Mouse (Mus musculus): ENCODE results near the gene Krt34. TPM values are rescaled to one million over a fixed set of nuclear protein-coding genes. Genes with fewer than 3 reads are reported as not detected.

Krt34 gene
- polyA plus RNA-seq, 1 experiment from 2014 or later, result not detected

DNA sequence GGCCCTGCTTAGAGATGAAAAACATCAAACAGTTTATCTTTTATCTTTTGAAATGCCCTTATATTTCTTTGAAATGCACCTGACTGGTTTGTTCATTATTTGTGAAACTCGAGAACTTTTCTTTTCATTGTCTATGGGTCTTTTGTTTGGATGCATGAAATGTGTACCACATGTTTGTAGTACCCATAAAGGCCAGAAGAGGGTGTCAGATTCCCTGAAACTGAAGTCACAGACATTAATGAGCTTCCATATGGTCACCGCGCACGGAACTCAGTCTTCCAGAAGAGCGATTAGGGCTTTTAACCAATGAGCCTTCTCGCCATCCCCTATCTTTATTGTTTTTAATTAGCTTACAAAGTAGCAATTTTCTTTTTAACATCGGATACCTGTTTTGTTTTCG lies 17.5 kb upstream of the Krt34 start:
- no peak overlapping the region for H3K4me3 ChIP-seq (ENCODE audit: low read depth, low read length)
- H3K27ac ChIP-seq (ENCODE audit: low read depth, low read length), result no peak overlapping the region
- no peaks in the 10 kb centered on the region for H3K4me1 ChIP-seq (replicated peaks; ENCODE audit: control insufficient read depth, insufficient read depth, low read length)
- ATAC-seq, result no peak
- no peaks in the 10 kb centered on the region for H3K36me3 ChIP-seq (ENCODE audit: control insufficient read depth, insufficient read depth)
- no peaks in the 10 kb centered on the region for H3K9me3 ChIP-seq (ENCODE audit: control insufficient read depth)
- WGBS, result 78% methylated on average over 8 of the region's 8 CpGs
- H3K27me3 ChIP-seq (replicated peaks; ENCODE audit: control insufficient read depth, insufficient read depth, low read length), result no peaks in the 10 kb centered on the region
- no peak overlapping the region for H3K9ac ChIP-seq (ENCODE audit: low read depth, low read length)
- H3K4me2 ChIP-seq (replicated peaks; ENCODE audit: low read depth), result no peak overlapping the region
- TF ChIP-seq CTCF (IDR thresholded peaks at IDR 0.05; ENCODE audit: low read depth), result peak; percentile 49

DNA sequence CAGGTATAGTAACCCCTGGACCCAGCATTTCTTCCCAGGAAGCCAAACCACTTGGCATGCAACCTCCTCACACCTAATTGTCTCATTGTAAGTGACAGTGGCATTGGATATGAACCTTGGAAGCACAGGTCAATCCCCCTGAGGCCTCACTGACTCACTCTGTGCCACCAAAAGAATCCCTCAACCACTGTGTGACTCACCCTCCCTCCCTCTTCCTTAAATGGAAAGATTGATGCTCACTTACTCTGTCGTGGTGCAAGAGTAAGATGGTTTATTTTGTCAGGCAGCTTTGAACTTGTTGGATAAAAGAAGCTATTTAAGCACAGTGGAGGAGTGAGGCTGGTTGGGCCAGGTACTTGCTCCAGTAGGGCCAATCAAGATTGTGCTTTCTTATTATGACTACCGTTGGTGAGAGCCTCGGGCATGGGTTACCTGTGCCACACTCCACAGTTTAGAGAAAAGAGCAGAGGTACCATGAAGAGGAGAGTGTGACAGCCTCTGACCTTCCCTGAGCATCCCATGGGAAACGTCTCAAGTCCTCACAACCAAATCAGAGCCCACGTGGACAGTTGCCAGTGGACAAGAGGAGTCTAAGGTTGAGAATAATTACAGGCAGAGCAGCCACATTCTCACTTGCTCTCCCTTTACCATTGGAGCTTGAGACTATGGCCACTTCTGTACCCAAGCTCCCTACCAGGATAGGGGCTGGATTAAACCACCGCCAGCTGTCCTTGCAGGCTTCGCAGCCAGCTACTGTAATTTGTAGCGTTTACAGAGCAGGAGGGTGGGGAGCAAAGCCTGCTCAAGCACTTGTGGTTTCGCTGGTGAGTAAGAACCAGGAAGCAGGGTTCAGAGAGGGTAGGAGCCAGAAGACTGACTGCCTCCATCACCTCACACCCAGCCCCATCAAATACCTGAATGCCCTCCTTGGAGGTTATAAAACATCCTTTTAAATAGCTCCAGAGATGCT lies 14.6 kb upstream of the Krt34 start:
- Histone ChIP-seq H3K36me3 (ENCODE audit: control insufficient read depth, insufficient read depth) (no peaks in the 10 kb centered on the region), H3K27me3 (replicated peaks; ENCODE audit: control insufficient read depth, insufficient read depth, low read length) (peaks cover 3% of the 10 kb centered on the region; the same call in 1 of the 2 replicates), H3K4me3 (ENCODE audit: low read depth, low read length) (no peak overlapping the region), H3K27ac (ENCODE audit: low read depth, low read length) (no peak overlapping the region), H3K9ac (ENCODE audit: low read depth, low read length) (no peak overlapping the region), H3K4me1 (replicated peaks; ENCODE audit: control insufficient read depth, insufficient read depth, low read length) (no peaks in the 10 kb centered on the region), H3K9me3 (ENCODE audit: control insufficient read depth) (no peaks in the 10 kb centered on the region), H3K4me2 (replicated peaks; ENCODE audit: low read depth) (no peak overlapping the region)
- no peak for ATAC-seq
- 59% methylated on average over 9 of the region's 9 CpGs for WGBS
- no peak for TF ChIP-seq CTCF (IDR thresholded peaks at IDR 0.05; ENCODE audit: low read depth)

DNA sequence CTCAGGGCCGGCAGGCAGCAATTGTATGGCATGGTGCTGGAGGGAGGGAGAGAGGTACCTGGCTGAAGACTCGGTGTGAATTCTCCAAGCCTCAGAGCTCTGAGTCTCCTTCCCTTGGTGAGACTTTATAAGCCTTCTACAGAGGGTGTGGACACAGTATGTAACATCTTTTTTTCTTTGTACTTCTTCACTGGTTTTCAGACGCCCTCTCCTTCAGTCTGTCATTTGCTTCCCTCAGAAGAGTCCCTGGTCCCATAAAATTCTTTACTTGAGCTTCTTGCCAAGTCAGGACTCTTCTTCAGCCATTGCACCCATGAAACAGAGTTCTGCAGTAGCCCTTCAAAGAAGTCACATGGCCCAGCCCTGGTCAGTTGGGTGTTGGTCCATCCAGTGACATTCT lies 9.1 kb upstream of the Krt34 start, which contains the start of gene Krt31:
Krt31 (minus strand) TSS at position 101 of the 400 bp plus-strand sequence.
- H3K27me3 ChIP-seq (replicated peaks; ENCODE audit: control insufficient read depth, insufficient read depth, low read length), result peaks cover 12% of the 10 kb centered on the region
- WGBS, result 87% methylated on average over 3 of the region's 3 CpGs
- no peak within 1 kb of the TSS for H3K9ac ChIP-seq (ENCODE audit: low read depth, low read length)
- H3K4me3 ChIP-seq (ENCODE audit: low read depth, low read length), result no peak within 1 kb of the TSS
- no peaks in the 10 kb centered on the region for H3K36me3 ChIP-seq (ENCODE audit: control insufficient read depth, insufficient read depth)
- H3K4me2 ChIP-seq (replicated peaks; ENCODE audit: low read depth), result no peak within 1 kb of the TSS
- no peak for TF ChIP-seq CTCF (IDR thresholded peaks at IDR 0.05; ENCODE audit: low read depth)
- H3K27ac ChIP-seq (ENCODE audit: low read depth, low read length), result no peak within 1 kb of the TSS
- no peaks in the 10 kb centered on the region for H3K9me3 ChIP-seq (ENCODE audit: control insufficient read depth)
- no peak for ATAC-seq
- peaks cover 5% of the 10 kb centered on the region; the same call in 1 of the 2 replicates for H3K4me1 ChIP-seq (replicated peaks; ENCODE audit: control insufficient read depth, insufficient read depth, low read length)

DNA sequence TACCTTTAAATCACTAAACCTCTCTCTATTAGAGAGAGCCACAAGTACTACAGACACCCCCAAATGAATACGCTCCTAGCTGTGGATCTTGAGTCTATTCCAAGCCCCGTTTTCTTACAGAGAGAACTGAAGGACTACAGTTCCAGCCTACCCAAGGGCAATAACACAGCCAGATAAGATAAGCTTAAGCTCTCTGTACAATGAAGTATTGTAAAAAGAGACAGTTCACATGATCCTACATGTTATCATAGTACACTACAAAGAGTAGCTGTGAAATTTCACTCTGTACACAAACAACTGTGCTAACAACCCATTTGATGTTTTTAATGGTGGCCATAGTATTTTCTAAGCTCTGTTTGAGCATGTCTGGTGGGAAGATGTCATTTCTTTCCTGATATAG lies 5.8 kb upstream of the Krt34 start:
- H3K4me2 ChIP-seq (replicated peaks; ENCODE audit: low read depth), result no peak overlapping the region
- no peaks in the 10 kb centered on the region for H3K36me3 ChIP-seq (ENCODE audit: control insufficient read depth, insufficient read depth)
- H3K4me1 ChIP-seq (replicated peaks; ENCODE audit: control insufficient read depth, insufficient read depth, low read length), result peaks cover 5% of the 10 kb centered on the region; the same call in 1 of the 2 replicates
- H3K27me3 ChIP-seq (replicated peaks; ENCODE audit: control insufficient read depth, insufficient read depth, low read length), result peaks cover 8% of the 10 kb centered on the region
- no peak overlapping the region for H3K27ac ChIP-seq (ENCODE audit: low read depth, low read length)
- no peak overlapping the region for H3K9ac ChIP-seq (ENCODE audit: low read depth, low read length)
- no peak overlapping the region for H3K4me3 ChIP-seq (ENCODE audit: low read depth, low read length)
- no peaks in the 10 kb centered on the region for H3K9me3 ChIP-seq (ENCODE audit: control insufficient read depth)
- no peak for TF ChIP-seq CTCF (IDR thresholded peaks at IDR 0.05; ENCODE audit: low read depth)
- ATAC-seq, result peak; percentile 53; the same call in 1 of the 2 replicates
- WGBS, result 36% methylated on average over 2 of the region's 2 CpGs

DNA sequence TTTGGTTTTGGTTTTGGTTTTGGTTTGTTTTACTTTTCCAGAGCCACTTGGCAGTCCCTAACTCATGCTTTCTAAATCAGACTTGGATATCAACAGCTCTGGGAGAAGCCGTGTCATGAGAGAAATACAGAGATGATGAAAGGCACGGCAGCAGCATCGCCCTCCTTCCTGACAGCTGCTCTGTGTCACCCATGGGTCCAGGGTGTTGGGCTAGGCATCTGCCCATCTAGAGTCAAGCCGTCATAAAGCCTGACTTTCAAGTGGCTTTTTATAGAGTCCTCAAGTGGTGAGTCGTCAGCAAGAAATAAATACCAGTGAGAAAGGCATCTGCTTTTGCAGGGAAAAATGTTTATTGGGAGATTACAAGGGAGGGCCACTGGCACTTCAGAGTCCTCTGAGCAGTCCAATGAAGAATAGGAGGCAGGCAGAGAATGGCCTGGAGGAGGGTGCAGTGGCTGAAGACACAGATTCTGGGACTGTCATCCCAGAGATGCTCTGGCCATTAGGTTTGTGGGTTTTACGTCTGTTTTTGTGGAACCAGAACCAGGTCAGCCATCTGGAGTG lies 5.0 kb upstream of the Krt34 start:
- H3K4me1 ChIP-seq (replicated peaks; ENCODE audit: control insufficient read depth, insufficient read depth, low read length), result peaks cover 5% of the 10 kb centered on the region; the same call in 1 of the 2 replicates
- H3K4me3 ChIP-seq (ENCODE audit: low read depth, low read length), result 0 out of 2 replicates have a peak overlapping the region, but pooled peaks have one; percentile 5
- no peak for TF ChIP-seq CTCF (IDR thresholded peaks at IDR 0.05; ENCODE audit: low read depth)
- H3K4me2 ChIP-seq (replicated peaks; ENCODE audit: low read depth), result no peak overlapping the region
- no peak overlapping the region for H3K9ac ChIP-seq (ENCODE audit: low read depth, low read length)
- H3K36me3 ChIP-seq (ENCODE audit: control insufficient read depth, insufficient read depth), result no peaks in the 10 kb centered on the region
- no peak overlapping the region for H3K27ac ChIP-seq (ENCODE audit: low read depth, low read length)
- 41% methylated on average over 6 of the region's 6 CpGs for WGBS
- no peaks in the 10 kb centered on the region for H3K9me3 ChIP-seq (ENCODE audit: control insufficient read depth)
- peaks cover 8% of the 10 kb centered on the region for H3K27me3 ChIP-seq (replicated peaks; ENCODE audit: control insufficient read depth, insufficient read depth, low read length)
- no peak for ATAC-seq

DNA sequence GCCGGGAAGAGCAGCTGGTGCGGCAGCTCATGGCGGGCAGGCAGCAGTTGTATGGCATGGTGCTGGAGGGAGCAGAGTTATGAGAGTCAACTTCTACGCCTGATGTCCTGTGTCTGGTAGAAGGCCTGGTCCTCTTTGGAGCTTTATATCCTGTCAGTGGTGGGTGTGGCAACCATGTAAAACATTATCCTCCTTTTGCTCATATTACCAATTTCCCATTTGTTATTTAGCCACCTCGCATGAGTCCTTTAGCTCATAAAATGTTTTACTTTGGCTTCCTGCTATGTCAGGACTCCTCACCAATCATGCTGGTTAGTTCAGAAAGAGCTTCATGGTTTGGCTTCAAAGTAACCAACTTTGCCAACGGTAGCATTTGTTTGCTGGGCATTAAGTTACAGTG lies 11.6 kb downstream of the Krt34 start, which contains the start of gene Krt33b:
Krt33b (minus strand) TSS at position 101 of the 400 bp plus-strand sequence.
- TF ChIP-seq CTCF (IDR thresholded peaks at IDR 0.05; ENCODE audit: low read depth), result no peak
- no peaks in the 10 kb centered on the region for H3K36me3 ChIP-seq (ENCODE audit: control insufficient read depth, insufficient read depth)
- H3K27ac ChIP-seq (ENCODE audit: low read depth, low read length), result no peak within 1 kb of the TSS
- no peak within 1 kb of the TSS for H3K4me2 ChIP-seq (replicated peaks; ENCODE audit: low read depth)
- ATAC-seq, result no peak
- H3K27me3 ChIP-seq (replicated peaks; ENCODE audit: control insufficient read depth, insufficient read depth, low read length), result no peaks in the 10 kb centered on the region
- no peak within 1 kb of the TSS for H3K4me3 ChIP-seq (ENCODE audit: low read depth, low read length)
- 81% methylated on average over 6 of the region's 6 CpGs for WGBS
- H3K9ac ChIP-seq (ENCODE audit: low read depth, low read length), result no peak within 1 kb of the TSS
- no peaks in the 10 kb centered on the region for H3K9me3 ChIP-seq (ENCODE audit: control insufficient read depth)
- H3K4me1 ChIP-seq (replicated peaks; ENCODE audit: control insufficient read depth, insufficient read depth, low read length), result no peaks in the 10 kb centered on the region

Data from intestine, postnatal 0 days (tissue).